Mouse (Mus musculus) telencephalon, adult 2 months (tissue): ENCODE measurements around the gene Gpatch11.
"Not testable (repeated sequence)": the region's sequence is repeated elsewhere in the genome, so short reads cannot be mapped to it uniquely, and the experiment has no call there.

Experiments
- DNase-seq: peaks from one replicate; pipeline ENCODE4 v3.0.0-alpha.2; 2011; ENCODE audit warnings: low read depth, low spot score

Gpatch11 gene

DNA sequence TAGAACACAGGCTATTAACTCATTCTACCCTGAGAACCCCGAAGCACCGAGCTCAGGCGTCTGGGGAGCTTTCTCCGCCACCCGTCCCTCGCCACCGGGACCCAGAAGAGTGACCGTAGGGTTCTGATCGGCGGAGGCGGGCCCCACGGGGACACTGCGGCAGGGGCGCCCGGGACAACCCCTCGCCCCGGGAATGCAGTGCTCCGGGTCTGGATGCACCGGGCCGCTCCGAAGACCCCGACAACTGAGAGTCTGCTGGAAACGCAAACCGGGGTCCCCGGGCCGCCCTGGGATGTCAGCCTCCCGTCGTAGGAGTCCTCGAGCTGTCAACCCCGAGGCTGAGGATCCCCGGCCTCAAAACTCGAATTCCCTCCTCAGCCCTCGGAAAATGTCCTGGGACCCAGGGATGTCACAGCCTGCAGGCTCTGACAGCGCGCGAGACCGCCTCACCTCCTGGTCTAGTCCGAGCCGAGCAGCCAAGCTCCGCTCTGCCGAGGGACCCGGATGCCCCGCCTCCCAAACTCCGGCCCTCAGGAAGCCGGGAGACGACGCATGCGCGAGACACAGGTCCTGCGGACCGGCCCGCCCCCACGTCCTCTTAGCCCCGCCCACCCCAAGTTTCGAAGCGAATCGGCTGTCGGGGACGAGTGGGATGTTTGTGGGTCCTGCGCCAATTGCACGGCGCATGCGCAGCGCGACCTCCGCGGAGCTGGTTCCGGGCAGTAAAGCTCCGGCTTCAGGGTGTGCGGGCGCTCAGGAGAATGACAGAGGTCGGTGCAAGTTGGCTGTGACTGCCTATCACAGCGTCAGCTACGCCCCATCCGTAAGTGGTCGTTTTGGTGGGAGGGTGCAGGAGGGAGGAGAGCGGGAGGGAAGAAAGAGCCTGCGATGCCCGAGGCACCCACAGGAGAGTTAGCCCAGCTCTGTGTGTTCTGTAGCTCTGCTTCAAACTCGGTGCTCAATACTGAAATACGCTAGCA lies at the start of gene Gpatch11, which contains the start of gene Heatr5b:
Gpatch11 (plus strand) TSS at position 712 of the 980 bp plus-strand sequence.
Heatr5b (minus strand) TSS at position 509 of the 980 bp plus-strand sequence.
- peak; percentile 95 for DNase-seq

DNA sequence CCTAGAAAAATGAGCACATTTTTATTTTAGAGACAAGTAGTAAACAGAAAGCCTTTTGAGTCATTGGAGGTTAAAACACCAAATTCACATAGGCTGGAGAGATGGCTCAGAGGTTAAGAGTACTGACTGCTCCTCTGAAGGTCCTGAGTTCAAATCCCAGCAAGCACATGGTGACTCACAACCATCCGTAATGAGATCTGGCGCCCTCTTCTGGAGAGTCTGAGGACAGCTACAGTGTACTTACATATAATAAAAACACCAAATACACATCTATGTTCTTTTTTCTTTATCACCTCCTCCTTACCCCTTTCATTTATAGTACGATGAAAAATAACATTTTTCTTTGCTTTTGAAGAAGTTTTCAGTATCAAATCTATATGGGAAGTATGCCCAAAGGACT lies 47.1 kb upstream of the Gpatch11 start:
- not testable (repeated sequence) for DNase-seq

DNA sequence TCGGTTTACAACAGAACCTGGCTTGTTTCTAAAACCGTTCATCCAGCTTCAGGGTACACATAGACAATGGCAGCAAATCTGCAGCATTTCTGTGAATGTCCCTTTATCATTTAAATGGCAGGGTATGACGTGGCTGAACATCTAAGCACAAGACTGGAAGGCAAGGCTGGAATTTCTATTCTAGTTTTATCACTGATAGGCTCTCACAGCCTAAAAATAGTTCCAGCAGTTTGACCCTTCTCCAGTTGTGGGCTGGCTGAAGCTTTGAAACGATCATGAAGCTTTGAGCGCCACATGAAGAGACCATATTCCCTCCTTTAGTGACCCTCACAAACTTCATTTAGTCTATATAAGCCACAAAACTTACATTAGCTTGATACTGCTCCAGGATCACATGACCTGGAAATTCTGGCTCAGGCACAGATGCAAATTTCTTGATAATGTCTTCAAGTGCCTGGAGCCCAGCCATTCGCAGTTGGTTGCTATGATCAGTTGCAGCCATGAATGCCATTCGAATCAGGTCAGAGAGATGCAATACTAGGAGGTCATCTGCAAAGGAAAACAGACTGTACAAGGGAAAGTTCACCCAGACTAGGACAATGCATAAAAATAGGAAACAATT lies 44.2 kb upstream of the Gpatch11 start:
- DNase-seq, result no peak

DNA sequence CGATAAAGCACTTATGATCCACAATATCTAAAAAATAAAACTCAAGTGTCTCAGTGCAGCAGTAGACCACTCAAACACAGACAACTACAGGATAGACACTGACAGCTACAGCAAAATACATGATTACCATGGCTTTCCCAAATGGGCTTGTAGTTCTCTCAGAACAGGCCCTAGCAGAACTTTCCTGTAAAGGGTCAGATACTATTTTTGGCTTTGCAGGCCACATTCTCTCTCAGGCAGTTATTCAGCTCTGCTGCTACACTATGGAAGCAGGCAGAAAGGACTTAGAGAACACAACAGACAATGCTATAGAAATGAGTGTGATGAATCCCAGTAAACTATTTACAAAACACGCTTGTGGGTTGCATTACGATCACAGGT lies 43.7 kb upstream of the Gpatch11 start:
- DNase-seq, result no peak

DNA sequence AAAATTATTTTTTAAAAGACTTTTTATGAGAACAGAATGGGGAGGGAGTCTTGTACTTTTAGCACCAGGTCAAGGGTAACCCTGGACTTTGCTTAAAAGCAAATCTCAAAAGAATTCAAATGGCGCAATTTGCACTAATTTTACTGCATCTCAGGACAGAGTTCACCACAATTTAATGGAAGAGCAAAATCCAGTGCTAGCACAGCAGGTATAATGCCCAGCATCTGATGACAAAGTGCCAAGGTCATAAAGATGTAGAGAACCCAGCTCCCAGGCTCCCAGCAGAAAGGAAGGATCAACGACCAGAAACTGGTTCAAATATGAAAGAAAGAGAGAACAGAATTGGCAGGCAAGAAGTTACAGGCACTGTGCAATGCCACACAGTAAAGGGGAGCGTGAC lies 43.2 kb upstream of the Gpatch11 start:
- no peak for DNase-seq

DNA sequence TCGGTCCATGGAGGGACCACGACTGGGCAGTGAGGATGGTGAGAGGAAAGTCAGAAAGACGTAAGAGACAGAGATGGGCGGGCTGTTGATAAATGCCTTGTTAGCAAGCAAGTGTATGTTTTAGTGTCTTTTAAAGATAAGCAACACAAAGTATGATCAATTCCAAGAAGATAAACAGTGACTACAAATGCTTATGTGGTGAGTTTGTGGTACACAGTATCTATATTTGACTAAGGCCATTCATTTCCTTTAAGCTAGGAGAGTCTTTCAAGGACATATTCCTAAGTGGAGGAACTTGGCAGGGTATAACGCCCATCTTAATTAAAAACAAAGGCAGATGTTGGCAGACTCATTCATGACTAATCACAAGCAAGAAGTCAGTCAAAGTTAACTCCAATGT lies 41.0 kb upstream of the Gpatch11 start:
- DNase-seq, result no peak

DNA sequence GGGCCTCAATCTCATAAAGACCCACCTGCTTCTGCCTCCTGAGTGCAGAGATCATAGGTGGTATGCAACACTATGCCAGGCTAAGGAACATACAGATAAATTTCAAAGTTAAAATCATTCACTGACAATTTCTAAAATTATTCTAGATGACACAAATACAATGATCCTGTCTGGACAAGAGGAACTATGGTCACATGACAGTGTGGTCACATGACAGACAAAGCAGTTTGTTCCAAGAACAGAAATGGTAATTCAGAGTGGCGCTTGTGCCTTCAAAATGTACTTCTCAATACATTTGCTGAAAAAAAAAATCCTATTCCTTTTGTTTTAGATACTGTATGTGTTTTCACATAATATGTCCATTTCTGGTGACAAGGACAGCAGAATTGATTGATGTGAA lies 38.1 kb upstream of the Gpatch11 start:
- no peak for DNase-seq

DNA sequence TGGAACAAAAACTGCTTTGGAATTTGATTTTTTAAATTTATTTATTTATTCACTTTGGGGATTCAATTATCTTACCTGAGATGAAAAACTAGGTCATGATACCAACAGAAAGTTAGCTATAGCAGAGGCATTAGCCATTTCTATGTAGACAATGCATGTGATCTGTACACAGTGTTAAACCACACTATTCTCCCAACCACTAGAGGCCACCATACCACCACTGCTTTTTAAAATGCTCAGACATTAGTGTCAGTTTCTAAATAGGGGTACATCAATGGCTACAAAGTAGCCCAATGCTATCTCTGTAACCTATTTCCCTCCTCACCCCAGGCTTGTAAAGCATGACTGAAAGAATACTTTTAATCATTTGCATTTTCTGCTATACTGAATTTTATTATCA lies 26.3 kb upstream of the Gpatch11 start:
- DNase-seq, result no peak

DNA sequence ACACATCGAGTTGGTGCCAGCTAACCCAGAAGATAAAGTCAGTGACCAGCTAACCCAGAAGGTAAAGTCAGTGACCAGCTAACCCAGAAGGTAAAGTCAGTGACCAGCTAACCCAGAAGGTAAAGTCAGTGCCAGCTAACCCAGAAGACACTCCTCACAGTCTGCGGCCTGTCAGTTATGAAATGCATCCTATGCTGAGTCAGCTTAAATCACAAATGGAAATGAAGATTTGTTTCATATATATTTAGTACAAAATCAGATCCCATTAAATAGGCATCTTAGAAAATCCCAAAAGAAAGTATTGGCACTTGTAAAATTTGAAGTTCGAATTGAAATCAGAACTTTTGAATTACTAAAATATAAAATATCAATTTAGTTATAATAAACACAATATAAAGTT lies 25.8 kb upstream of the Gpatch11 start:
- DNase-seq, result no peak

DNA sequence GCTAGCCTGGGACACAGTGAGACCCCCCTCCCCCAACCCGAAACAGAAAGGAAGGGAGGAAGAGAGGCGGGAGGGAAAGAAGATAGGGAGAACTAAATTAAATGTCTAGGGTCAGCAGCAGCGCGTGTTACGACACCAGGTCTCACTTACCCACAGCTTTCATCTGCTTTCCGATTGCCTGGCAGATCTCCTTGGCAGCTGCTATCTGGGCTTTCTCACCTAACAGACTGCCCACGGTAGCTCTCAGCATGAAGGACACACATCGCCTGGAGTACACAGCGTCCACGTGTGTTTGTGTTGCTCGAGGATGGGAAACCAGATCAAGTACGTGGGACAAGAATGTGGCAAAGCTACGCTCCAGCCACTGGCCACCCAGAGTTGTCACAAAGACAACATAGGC lies 11.0 kb upstream of the Gpatch11 start:
- no peak for DNase-seq

DNA sequence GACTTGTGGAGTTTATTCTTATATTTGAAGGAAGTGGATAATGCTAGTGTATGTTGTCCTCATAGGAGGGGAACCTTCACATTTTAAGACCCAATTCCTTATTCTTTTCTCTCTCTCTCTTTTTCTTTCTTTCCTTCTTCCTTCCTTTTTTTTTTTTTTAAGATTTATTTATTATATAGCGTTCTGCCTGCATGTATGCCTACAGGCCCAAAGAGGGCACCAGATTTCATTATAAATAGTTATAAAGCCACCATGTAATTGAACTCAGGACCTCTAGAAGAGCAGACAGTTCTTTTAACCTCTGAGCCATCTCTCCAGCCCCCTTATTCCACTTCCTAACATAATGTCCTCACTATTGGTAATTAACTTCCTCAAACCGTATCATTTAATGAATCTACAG lies 689 bp downstream of the Gpatch11 start:
- no peak for DNase-seq

DNA sequence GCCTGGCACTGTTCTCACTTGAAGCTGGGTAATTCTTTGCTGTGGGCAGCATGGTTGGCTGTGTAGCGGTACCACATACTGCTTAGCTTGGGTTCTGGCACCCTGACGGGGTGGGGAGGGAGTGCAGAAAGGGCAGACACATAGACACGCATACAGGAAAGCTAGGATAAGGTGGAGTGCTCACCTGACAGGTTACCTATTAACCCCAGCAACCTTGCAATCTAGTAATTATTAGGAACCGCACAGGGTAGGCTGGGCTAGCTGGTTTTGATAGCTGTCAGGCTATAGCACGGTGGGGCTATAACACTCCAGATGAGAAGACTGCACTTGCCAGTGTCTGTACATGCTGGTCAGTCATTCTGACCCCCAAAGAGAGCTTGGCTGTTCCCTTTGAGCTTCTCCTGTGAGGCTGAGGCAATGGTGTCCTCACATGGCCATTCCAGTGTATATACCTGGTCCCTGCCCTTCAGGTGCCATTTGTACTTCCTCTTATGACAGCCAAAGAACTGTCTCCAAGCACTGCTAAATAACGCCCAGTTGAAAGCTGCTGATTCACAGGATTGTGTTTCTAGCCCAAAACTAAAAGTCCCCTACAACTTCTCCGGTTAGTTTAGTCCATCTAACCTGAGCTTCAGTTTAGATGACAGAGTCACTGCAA lies 7.0 kb downstream of the Gpatch11 start:
- DNase-seq, result no peak

DNA sequence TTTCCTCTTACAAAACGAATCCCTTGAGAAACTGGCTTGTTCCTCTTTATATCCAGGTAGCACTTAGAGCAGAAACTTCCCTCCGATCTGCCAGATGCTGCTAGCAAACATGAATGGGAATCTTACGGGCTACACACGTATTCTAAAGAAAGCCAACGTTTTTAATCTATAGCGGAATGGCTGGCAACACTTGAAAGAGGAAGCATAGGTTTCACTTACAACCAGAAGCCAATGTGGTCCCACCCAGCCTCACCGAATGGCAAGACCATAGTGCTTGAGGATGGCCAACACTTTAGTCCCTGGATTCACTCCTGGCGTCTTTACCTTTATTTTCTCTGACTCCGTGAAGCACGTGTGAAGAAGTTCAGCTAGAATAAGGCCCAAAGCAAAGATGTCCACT lies 20.9 kb downstream of the Gpatch11 start:
- DNase-seq, result no peak

DNA sequence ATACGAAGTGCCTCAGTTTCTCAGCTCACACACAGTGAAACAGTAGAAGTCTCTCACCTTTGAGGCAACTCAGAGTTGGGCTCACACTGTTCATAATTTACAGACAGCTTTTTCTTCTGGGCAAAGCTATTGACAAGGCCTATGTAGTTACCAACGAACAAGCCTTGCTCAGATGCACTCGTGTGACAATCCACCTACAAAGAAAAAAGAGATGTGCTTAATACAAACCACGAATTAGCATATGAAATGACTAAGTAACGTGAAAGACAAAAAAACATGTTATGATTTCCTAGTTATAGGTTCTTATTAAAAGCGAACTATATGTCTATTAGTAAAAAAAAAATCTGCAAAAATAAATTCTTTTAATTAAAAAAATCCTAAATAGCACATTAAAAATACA lies 38.5 kb downstream of the Gpatch11 start:
- DNase-seq, result no peak

DNA sequence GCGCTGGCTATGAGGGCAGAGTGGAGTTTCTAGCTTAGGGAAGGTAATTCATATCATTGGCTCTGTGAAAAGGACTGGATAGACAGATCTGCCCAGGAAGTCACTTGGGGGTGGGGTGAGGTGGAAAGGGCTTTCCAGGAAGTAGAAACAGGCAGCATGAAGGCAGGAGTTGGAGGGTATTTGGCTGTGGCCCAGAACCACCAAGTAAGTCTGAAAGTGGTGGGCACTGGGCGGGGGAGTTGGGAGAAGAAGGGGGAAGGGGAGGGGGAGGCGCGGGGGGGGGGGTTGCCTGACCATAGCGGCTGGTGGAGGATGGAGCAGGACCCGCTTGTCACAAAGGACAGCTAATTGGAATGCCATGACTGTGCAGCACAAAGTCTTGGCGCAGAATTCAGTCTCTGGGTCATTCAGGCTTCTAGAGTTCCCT lies 46.5 kb downstream of the Gpatch11 start:
- DNase-seq, result no peak

DNA sequence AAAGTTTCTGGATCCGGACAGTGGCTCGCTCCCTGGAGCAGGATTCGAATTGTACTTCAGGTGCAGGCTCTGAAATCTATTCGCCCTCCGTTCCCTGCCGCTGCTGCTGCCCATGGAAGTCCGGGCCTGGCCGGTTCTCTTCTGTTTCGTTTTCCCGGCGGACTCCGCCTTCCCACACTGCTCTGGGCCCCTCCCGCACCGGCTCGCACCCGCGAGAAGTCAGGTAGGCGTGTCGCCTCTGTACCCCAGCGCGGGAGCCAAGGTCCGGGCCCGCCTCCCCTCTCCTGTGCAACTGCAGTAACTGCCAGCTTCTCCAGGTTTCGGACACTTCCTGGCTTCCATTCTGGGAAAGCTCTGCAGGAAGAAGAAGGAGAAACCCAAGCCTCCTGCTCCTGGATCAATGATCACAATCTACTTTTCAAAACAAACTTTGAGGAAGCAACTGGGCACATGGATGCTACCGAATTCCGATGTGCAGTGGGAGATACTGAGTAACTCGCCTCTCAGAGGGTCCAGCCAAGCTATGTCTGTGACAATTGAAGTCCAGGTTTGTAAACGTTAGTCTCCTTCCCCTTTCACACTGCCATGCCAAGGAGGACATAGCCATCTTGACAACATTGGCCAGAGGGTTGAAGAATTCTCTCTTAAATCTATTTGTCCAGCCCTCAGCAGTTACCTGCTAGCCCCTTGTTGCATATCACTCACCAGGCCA lies 47.2 kb downstream of the Gpatch11 start, which contains the start of gene Eif2ak2:
Eif2ak2 (minus strand) TSS at position 173 of the 712 bp plus-strand sequence.
- peak; percentile 12 for DNase-seq

DNA sequence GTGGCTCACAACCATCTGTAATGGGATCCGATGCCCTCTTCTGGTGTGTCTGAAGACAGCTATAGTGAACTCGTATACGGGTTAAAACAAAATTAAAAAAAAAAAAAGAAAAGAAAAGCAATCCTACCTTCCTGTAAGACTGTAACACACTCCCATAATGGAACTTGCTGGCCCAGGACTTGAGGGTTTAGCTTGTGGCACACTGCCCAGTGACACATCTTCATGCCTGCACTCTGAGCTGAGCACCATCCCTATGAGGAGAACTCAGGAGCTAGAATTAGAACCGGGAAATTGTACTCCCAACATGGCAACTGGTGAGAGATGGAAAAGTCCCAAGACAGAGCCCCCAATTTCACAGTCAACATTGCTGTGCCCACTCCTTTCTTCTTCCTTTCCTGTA lies 47.9 kb downstream of the Gpatch11 start:
- DNase-seq, result no peak

DNA sequence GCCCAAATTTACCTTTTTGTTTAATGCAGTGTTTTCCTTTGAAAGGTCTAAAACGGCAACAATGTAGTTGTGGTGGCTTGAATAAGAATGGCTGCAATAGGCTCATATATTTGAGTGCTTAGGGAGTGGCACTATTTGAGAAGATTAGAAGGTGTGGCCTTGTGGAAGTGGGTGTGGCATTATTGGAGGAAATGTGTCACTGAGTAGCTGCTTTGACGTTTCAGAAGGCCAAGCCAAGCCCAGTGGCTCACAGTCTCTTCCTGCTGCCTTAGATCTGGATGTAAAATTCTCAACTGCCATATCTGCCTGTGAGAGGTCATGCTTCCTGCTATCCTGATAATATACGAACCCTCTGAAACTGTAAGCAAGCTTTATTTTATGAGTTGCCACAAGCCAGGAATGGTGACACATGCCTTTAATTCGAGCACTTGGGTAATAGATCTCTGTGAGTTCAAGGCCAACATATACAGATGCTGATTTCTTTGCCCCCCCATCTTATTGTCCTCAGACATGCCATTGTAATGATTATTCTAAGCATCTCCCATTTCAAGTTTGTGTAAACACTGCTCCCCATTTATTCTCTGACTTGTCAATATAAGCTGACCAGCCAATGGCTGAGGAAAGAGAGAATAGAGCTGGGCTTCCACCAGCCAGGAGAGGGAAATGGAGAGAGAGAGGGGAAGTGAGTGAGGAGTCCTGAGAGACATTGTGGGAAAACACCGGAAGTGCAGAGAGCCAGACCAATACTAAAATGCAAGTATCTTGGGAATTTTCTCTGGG lies 50.1 kb downstream of the Gpatch11 start:
- no peak for DNase-seq

DNA sequence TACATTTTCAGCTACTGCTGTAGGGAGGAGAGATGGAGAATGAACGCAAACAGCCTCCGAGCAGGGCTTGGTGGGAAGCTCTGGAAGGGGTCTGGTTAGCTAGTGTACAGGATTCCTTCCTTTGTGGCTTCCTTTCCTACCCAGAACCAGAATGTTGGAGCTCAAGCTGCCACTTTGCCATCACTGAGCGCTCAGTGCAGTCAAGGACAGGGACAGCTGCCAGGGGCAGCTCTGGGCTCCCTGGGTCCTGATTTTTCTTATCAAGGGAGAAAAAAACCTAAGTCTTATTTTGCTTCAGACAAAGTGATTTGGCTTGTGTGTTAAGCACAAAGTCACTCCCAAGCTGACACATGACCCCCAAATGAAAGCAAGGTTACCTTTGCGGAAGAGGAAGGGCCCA lies 53.2 kb downstream of the Gpatch11 start:
- no peak for DNase-seq

DNA sequence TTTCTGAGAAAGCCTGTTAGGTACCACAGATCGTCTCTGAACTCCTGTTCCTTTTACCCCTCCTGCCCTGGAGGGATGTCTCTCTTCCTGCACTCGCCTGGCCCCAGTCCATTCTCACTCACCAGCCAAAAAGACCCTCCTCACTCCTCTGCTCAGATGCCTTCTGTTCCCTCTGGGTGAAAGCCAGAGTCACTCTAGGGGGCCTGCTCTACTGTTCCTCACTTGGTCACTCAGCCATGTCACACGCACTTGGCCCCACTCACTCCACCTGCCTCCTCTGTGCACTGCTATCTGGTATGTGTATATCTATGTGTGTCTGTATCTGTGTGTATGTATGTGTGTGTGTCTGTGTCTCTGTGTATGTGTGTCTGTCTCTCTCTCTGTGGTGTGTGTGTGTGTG lies 53.8 kb downstream of the Gpatch11 start:
- no peak for DNase-seq

DNA sequence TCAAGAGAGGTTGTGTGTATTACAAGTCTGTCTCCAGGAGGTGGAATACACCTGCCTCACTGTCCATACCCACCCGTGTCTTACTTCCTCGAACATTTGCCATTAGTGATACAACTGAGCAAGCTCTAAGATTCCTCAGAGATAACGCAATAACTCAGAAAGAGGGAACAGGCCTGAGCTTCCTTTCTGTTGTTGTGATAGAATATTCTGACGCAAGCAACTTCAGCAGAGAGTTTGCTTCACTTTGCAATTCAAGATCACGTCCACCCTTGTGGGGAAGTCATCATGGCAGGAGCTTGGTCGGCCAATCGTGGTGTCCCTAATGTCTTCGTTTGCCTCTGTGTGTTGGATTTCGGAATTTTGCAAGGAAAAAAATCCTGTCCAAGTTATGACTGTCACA lies 55.7 kb downstream of the Gpatch11 start:
- DNase-seq, result no peak
